Mouse (Mus musculus): ENCODE data around the gene Itgb6.

DNA sequence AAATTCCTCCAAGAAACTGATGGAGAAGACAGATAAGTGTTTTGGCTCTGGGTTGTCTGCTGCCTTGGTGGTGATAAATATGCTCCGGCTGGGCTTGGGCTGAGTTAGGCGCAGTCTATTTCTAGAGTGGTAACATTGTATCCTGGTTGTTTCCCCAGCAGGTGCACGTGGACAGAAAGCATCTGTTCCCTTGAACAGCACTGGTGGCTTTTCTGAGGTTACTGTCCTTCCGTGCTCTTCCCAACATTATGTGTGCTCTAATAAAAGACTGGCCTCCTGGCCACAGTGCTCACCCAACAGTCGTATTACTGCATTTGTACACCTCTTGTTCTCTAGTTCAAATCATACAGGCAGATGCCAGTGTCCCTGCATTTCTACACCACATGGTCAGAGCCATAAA lies 9.6 kb downstream of the Itgb6 start:
- no peak for TF ChIP-seq GATA1 (IDR thresholded peaks at IDR 0.05; ENCODE audit: borderline replicate concordance, low read length)
- TF ChIP-seq FLI1 (IDR thresholded peaks at IDR 0.05; ENCODE audit: low read length): no peak

Data from megakaryocyte, embryonic 14.5 days (primary cell).